Mouse (Mus musculus) limb, embryonic 12.5 days (tissue): ENCODE data around the gene Shbg. TPM values are rescaled to one million over a fixed set of nuclear protein-coding genes. Genes with fewer than 3 reads are reported as not detected.

Source experiments
- ATAC-seq: fragments of 200-750 bp; cut with Nextera tagmentation; 2 replicates; pipeline ENCODE4 v1.8.0; 2017; ENCODE audit warnings: low read depth, moderate TSS enrichment; ENCODE audit not compliant: insufficient number of reproducible peaks, insufficient read depth, low FRiP score, low TSS enrichment
- H3K27ac ChIP-seq: fragments of 300-500 bp; sonication (generic); 2 replicates; pipeline ENCODE4 v1.5.1; 2016; ENCODE audit warnings: mild to moderate bottlenecking, moderate library complexity
- H3K27me3 ChIP-seq: fragments of 300-500 bp; sonication (generic); 2 replicates; pipeline ENCODE4 v1.6.1; 2016; ENCODE audit warnings: mild to moderate bottlenecking, moderate library complexity
- H3K36me3 ChIP-seq: fragments of 300-500 bp; sonication (generic); 2 replicates; pipeline ENCODE4 v1.6.1; 2016; ENCODE audit warnings: mild to moderate bottlenecking, moderate library complexity
- H3K4me1 ChIP-seq: fragments of 300-500 bp; sonication (generic); replicated peaks from 2 replicates; pipeline ENCODE4 v1.6.1; 2016
- H3K4me2 ChIP-seq: fragments of 300-500 bp; sonication (generic); 2 replicates; pipeline ENCODE4 v1.6.1; 2016; ENCODE audit warnings: mild to moderate bottlenecking, moderate library complexity
- H3K4me3 ChIP-seq: fragments of 300-500 bp; sonication (generic); replicated peaks from 2 replicates; pipeline ENCODE4 v1.5.1; 2016; ENCODE audit warnings: mild to moderate bottlenecking
- H3K9ac ChIP-seq: fragments of 300-500 bp; sonication (generic); replicated peaks from 2 replicates; pipeline ENCODE4 v1.6.1; 2016; ENCODE audit warnings: mild to moderate bottlenecking, moderate library complexity
- H3K9me3 ChIP-seq: fragments of 300-500 bp; sonication (generic); 2 replicates; pipeline ENCODE4 v1.6.1; 2016; ENCODE audit warnings: mild to moderate bottlenecking, moderate library complexity
- WGBS: fragments of 180-500 bp; shearing (Covaris S2); methylation state at CpG from one replicate; pipeline ENCODE4 v1.1.7; 2016; 5-methylcytosine and 5-hydroxymethylcytosine counted together
- polyA plus RNA-seq: library from polyadenylated mRNA; unstranded; fragments of >200 nt; fragmentation: Nextera tagmentation; extraction: Ambion mirVana; gene quantifications from 2 replicates; pipeline ENCODE4 v1.2.1, GENCODE M21; 2016

Gene Shbg
- polyA plus RNA-seq, 1 experiment from 2014 or later, result not detected

GRCm38 (mm10) chr11:69656617-69657461 lies 39.1 kb upstream of the Shbg start:
- H3K9ac ChIP-seq, result 0 out of 2 replicates have a peak overlapping the region, but pooled peaks have one; percentile 23
- no peak for ATAC-seq
- peaks cover 37% of the 10 kb centered on the region for H3K4me1 ChIP-seq
- 77% methylated on average over 10 of the region's 10 CpGs for WGBS
- H3K27ac ChIP-seq, result peak overlapping the region; percentile 35; the same call in 1 of the 2 replicates
- H3K36me3 ChIP-seq, result peaks cover 62% of the 10 kb centered on the region
- no peak overlapping the region for H3K4me2 ChIP-seq
- H3K27me3 ChIP-seq, result no peaks in the 10 kb centered on the region
- no peak overlapping the region for H3K4me3 ChIP-seq
- H3K9me3 ChIP-seq, result no peaks in the 10 kb centered on the region

- Histone ChIP-seq H3K9ac (no peak overlapping the region), H3K27ac (no peak overlapping the region), H3K36me3 (peaks cover 70% of the 10 kb centered on the region), H3K4me3 (no peak overlapping the region), H3K27me3 (no peaks in the 10 kb centered on the region), H3K9me3 (no peaks in the 10 kb centered on the region), H3K4me2 (no peak overlapping the region), H3K4me1 (peaks cover 30% of the 10 kb centered on the region)
- ATAC-seq, result no peak
- 77% methylated on average over 5 of the region's 5 CpGs for whole genome bisulfite sequencing
Measured at GRCm38 (mm10) chr11:69656065-69656455, 38.4 kb upstream of the Shbg start.

- 20% methylated on average over 34 of the region's 34 CpGs for WGBS
- peak within 1 kb of the TSS; percentile 73 for H3K27ac ChIP-seq
- peaks cover 76% of the 10 kb centered on the region for H3K36me3 ChIP-seq
- H3K4me3 ChIP-seq, result no peak within 1 kb of the TSS
- H3K4me2 ChIP-seq, result peak within 1 kb of the TSS; percentile 20
- peak; percentile 57; the same call in 1 of the 2 replicates for ATAC-seq
- H3K9me3 ChIP-seq, result no peaks in the 10 kb centered on the region
- H3K27me3 ChIP-seq, result no peaks in the 10 kb centered on the region
- H3K9ac ChIP-seq, result no peak within 1 kb of the TSS
- peaks cover 28% of the 10 kb centered on the region for H3K4me1 ChIP-seq
Measured at GRCm38 (mm10) chr11:69655264-69656064, 37.8 kb upstream of the Shbg start, which contains the start of gene Sox15. Gene Sox15 (plus strand): TSS chr11:69655314.

- H3K4me3 ChIP-seq, result no peak overlapping the region
- WGBS, result 32% methylated on average over 9 of the region's 9 CpGs
- H3K9me3 ChIP-seq, result no peaks in the 10 kb centered on the region
- H3K27me3 ChIP-seq, result no peaks in the 10 kb centered on the region
- H3K4me1 ChIP-seq, result peaks cover 28% of the 10 kb centered on the region
- no peak for ATAC-seq
- H3K4me2 ChIP-seq, result no peak overlapping the region
- H3K27ac ChIP-seq, result peak overlapping the region; percentile 73
- peaks cover 83% of the 10 kb centered on the region for H3K36me3 ChIP-seq
- no peak overlapping the region for H3K9ac ChIP-seq
Measured at GRCm38 (mm10) chr11:69654760-69655159, 37.1 kb upstream of the Shbg start.

GRCm38 (mm10) chr11:69653399-69653798 lies 35.7 kb upstream of the Shbg start:
- H3K4me1 ChIP-seq, result peaks cover 28% of the 10 kb centered on the region
- no peak overlapping the region for H3K4me3 ChIP-seq
- H3K9me3 ChIP-seq, result no peaks in the 10 kb centered on the region
- H3K4me2 ChIP-seq, result no peak overlapping the region
- no peak for ATAC-seq
- peaks cover 85% of the 10 kb centered on the region for H3K36me3 ChIP-seq
- H3K9ac ChIP-seq, result no peak overlapping the region
- H3K27me3 ChIP-seq, result no peaks in the 10 kb centered on the region
- peak overlapping the region; percentile 45; the same call in 1 of the 2 replicates for H3K27ac ChIP-seq
- WGBS, result 71% methylated on average over 5 of the region's 5 CpGs

GRCm38 (mm10) chr11:69645860-69646259 lies 28.2 kb upstream of the Shbg start:
- Histone ChIP-seq H3K36me3 (peaks cover 99% of the 10 kb centered on the region), H3K4me1 (no peaks in the 10 kb centered on the region), H3K4me2 (no peak overlapping the region), H3K9me3 (no peaks in the 10 kb centered on the region), H3K27ac (no peak overlapping the region), H3K4me3 (no peak overlapping the region), H3K9ac (no peak overlapping the region), H3K27me3 (no peaks in the 10 kb centered on the region)
- ATAC-seq, result no peak
- WGBS, result 93% methylated on average over 5 of the region's 5 CpGs

GRCm38 (mm10) chr11:69635471-69635870 lies 17.8 kb upstream of the Shbg start:
- Histone ChIP-seq H3K36me3 (peaks cover 41% of the 10 kb centered on the region), H3K4me2 (peak overlapping the region; percentile 83), H3K27ac (no peak overlapping the region), H3K4me1 (peaks cover 22% of the 10 kb centered on the region), H3K27me3 (no peaks in the 10 kb centered on the region), H3K9ac (no peak overlapping the region), H3K9me3 (no peaks in the 10 kb centered on the region), H3K4me3 (no peak overlapping the region)
- ATAC-seq, result no peak
- 87% methylated on average over 3 of the region's 3 CpGs for WGBS

- H3K4me1 ChIP-seq, result peaks cover 22% of the 10 kb centered on the region
- H3K36me3 ChIP-seq, result peaks cover 24% of the 10 kb centered on the region
- H3K9ac ChIP-seq, result peak overlapping the region; percentile 99
- no peaks in the 10 kb centered on the region for H3K9me3 ChIP-seq
- WGBS, result under 1% methylated on average over 36 of the region's 50 CpGs
- H3K27ac ChIP-seq, result peak overlapping the region; percentile 97
- peak overlapping the region; percentile 83 for H3K4me2 ChIP-seq
- ATAC-seq, result peak; percentile 18; the same call in 1 of the 2 replicates
- H3K4me3 ChIP-seq, result peak overlapping the region; percentile 99
- H3K27me3 ChIP-seq, result no peaks in the 10 kb centered on the region
Measured at GRCm38 (mm10) chr11:69633128-69633866, 15.6 kb upstream of the Shbg start.

GRCm38 (mm10) chr11:69632284-69633089 lies 14.8 kb upstream of the Shbg start, which contains the start of gene Fxr2:
Gene Fxr2 (plus strand): TSS chr11:69632990.
- H3K9me3 ChIP-seq, result no peaks in the 10 kb centered on the region
- H3K4me3 ChIP-seq, result peak within 1 kb of the TSS; percentile 99
- peak within 1 kb of the TSS; percentile 97 for H3K27ac ChIP-seq
- WGBS, result 1% methylated on average over 45 of the region's 56 CpGs
- H3K4me1 ChIP-seq, result peaks cover 22% of the 10 kb centered on the region
- peaks cover 18% of the 10 kb centered on the region for H3K36me3 ChIP-seq
- no peaks in the 10 kb centered on the region for H3K27me3 ChIP-seq
- peak within 1 kb of the TSS; percentile 83 for H3K4me2 ChIP-seq
- peak; percentile 99 for ATAC-seq
- peak within 1 kb of the TSS; percentile 99 for H3K9ac ChIP-seq

GRCm38 (mm10) chr11:69629802-69630201 lies 12.1 kb upstream of the Shbg start:
- Histone ChIP-seq H3K36me3 (peaks cover 2% of the 10 kb centered on the region; the same call in 1 of the 2 replicates), H3K4me2 (no peak overlapping the region), H3K27me3 (no peaks in the 10 kb centered on the region), H3K4me1 (peaks cover 10% of the 10 kb centered on the region), H3K9ac (no peak overlapping the region), H3K4me3 (no peak overlapping the region), H3K9me3 (no peaks in the 10 kb centered on the region), H3K27ac (no peak overlapping the region)
- no peak for ATAC-seq
- WGBS, result 70% methylated on average over 1 of the region's 1 CpGs
